Comparison of ENCODE assay signal across 8 mouse cellular contexts in genomic region chr6:28423767-28424695, GRCm38 (mm10). TPM values are rescaled to one million over a fixed set of nuclear protein-coding genes. Genes with fewer than 3 reads are reported as not detected.
DNase-seq lines count a peak whose midpoint lies in the region; ATAC-seq and TF ChIP-seq lines count a peak whose summit lies in the region.

No protein-coding gene starts in this region.

- ATAC-seq in embryonic facial prominence, embryonic 11.5 days (replicated peaks; ENCODE audit: insufficient number of reproducible peaks, low FRiP score, low TSS enrichment, low read depth), result peak; percentile 32
- peak; percentile 61 for ATAC-seq in kidney, embryonic 15.5 days (replicated peaks; ENCODE audit: low FRiP score)
- peak; percentile 75 for ATAC-seq in liver, embryonic 14.5 days (ENCODE audit: insufficient read depth)
- peak; percentile 40 for ATAC-seq in neural tube, embryonic 11.5 days (ENCODE audit: insufficient read depth, low FRiP score, low TSS enrichment)

- H3K36me3 ChIP-seq in embryonic facial prominence, embryonic 11.5 days (replicated peaks; ENCODE audit: control insufficient read depth, insufficient read depth, low read depth, low read length), result no peaks in the 10 kb centered on the region; the same call in 1 of the 2 replicates
- peaks cover 24% of the 10 kb centered on the region for H3K36me3 ChIP-seq in heart, embryonic 10.5 days
- peaks cover 25% of the 10 kb centered on the region for H3K36me3 ChIP-seq in kidney, embryonic 15.5 days
- H3K36me3 ChIP-seq in liver, embryonic 14.5 days (replicated peaks; ENCODE audit: control insufficient read depth, insufficient read depth, low read depth), result peaks cover 24% of the 10 kb centered on the region
- H3K36me3 ChIP-seq in neural tube, embryonic 11.5 days (ENCODE audit: control insufficient read depth, insufficient read depth, low read length), result peaks cover 1% of the 10 kb centered on the region

- DNase-seq in urinary bladder, adult 18-20 months (ENCODE audit: low spot score in 2 of 2), result peak; percentile 34 to 68
- no peak for DNase-seq in urinary bladder, postnatal 10 days (ENCODE audit: low spot score)
- peak; percentile 51 for DNase-seq in embryonic facial prominence, embryonic 11.5 days (ENCODE audit: low spot score)
- DNase-seq in heart, embryonic 10.5 days (ENCODE audit: low spot score), result peak; percentile 90
- peak; percentile 75 to 77 (median 76) for DNase-seq in liver, embryonic 14.5 days (ENCODE audit: low read depth in 3 of 3, low spot score in 3 of 3)
- DNase-seq in neural tube, embryonic 11.5 days (ENCODE audit: low spot score), result peak; percentile 54
- DNase-seq in telencephalon, adult 2 months (ENCODE audit: low read depth, low spot score), result peak; percentile 48

- TF ChIP-seq CTCF in liver, embryonic 14.5 days (IDR thresholded peaks at IDR 0.05; ENCODE audit: low read depth), result peak; percentile 55

- peaks cover 7% of the 10 kb centered on the region for H3K4me1 ChIP-seq in embryonic facial prominence, embryonic 11.5 days (ENCODE audit: control insufficient read depth, insufficient read depth, low read length)
- peaks cover 48% of the 10 kb centered on the region for H3K4me1 ChIP-seq in heart, embryonic 10.5 days
- H3K4me1 ChIP-seq in kidney, embryonic 15.5 days, result peaks cover 39% of the 10 kb centered on the region
- peaks cover 27 to 28% of the 10 kb centered on the region in 2 experiments for H3K4me1 ChIP-seq in liver, embryonic 14.5 days (replicated peaks; ENCODE audit: control insufficient read depth in 2 of 2, insufficient read depth in 2 of 2, low read length in 1 of 2)
- peaks cover 16% of the 10 kb centered on the region for H3K4me1 ChIP-seq in neural tube, embryonic 11.5 days (ENCODE audit: control insufficient read depth, insufficient read depth, low read length)

- peak overlapping the region; percentile 65 for H3K27ac ChIP-seq in embryonic facial prominence, embryonic 11.5 days (replicated peaks; ENCODE audit: low read depth, low read length)
- peak overlapping the region; percentile 98 for H3K27ac ChIP-seq in heart, embryonic 10.5 days
- peak overlapping the region; percentile 81 for H3K27ac ChIP-seq in kidney, embryonic 15.5 days
- H3K27ac ChIP-seq in liver, embryonic 14.5 days, result peak overlapping the region; percentile 77
- H3K27ac ChIP-seq in neural tube, embryonic 11.5 days (ENCODE audit: low read depth, low read length), result peak overlapping the region; percentile 60

- WGBS in embryonic facial prominence, embryonic 11.5 days, result 11% methylated on average over 30 of the region's 46 CpGs
- 3% methylated on average over 46 of the region's 46 CpGs for WGBS in heart, embryonic 10.5 days
- 9% methylated on average over 45 of the region's 46 CpGs for WGBS in kidney, embryonic 15.5 days
- 3% methylated on average over 46 of the region's 46 CpGs for WGBS in liver, embryonic 14.5 days (ENCODE audit: insufficient replicate concordance)
- WGBS in neural tube, embryonic 11.5 days, result 14% methylated on average over 35 of the region's 46 CpGs

- TF ChIP-seq EP300 in liver, embryonic 14.5 days (IDR thresholded peaks at IDR 0.05; ENCODE audit: low read depth), result peak; percentile 89

- H3K9ac ChIP-seq in embryonic facial prominence, embryonic 11.5 days (replicated peaks; ENCODE audit: low read length), result peak overlapping the region; percentile 97
- peak overlapping the region; percentile 87 for H3K9ac ChIP-seq in kidney, embryonic 15.5 days
- H3K9ac ChIP-seq in liver, embryonic 14.5 days (replicated peaks), result peak overlapping the region; percentile 99
- peak overlapping the region; percentile 89 for H3K9ac ChIP-seq in neural tube, embryonic 11.5 days (ENCODE audit: low read length)

- no peaks in the 10 kb centered on the region for H3K9me3 ChIP-seq in embryonic facial prominence, embryonic 11.5 days (replicated peaks; ENCODE audit: control insufficient read depth, low read length)
- no peaks in the 10 kb centered on the region for H3K9me3 ChIP-seq in heart, embryonic 10.5 days
- no peaks in the 10 kb centered on the region for H3K9me3 ChIP-seq in kidney, embryonic 15.5 days (replicated peaks)
- H3K9me3 ChIP-seq in liver, embryonic 14.5 days (ENCODE audit: control insufficient read depth, low read length), result no peaks in the 10 kb centered on the region
- H3K9me3 ChIP-seq in neural tube, embryonic 11.5 days (ENCODE audit: control insufficient read depth, low read length), result no peaks in the 10 kb centered on the region

- H3K4me2 ChIP-seq in embryonic facial prominence, embryonic 11.5 days (ENCODE audit: low read depth, low read length), result peak overlapping the region; percentile 66
- peak overlapping the region; percentile 64 for H3K4me2 ChIP-seq in kidney, embryonic 15.5 days
- peak overlapping the region; percentile 85 for H3K4me2 ChIP-seq in liver, embryonic 14.5 days (ENCODE audit: low read depth)
- peak overlapping the region; percentile 72 for H3K4me2 ChIP-seq in neural tube, embryonic 11.5 days (ENCODE audit: low read depth)

- no peaks in the 10 kb centered on the region for H3K27me3 ChIP-seq in embryonic facial prominence, embryonic 11.5 days (ENCODE audit: control insufficient read depth, insufficient read depth, low read length)
- no peaks in the 10 kb centered on the region for H3K27me3 ChIP-seq in heart, embryonic 10.5 days (ENCODE audit: insufficient read depth, poor library complexity, severe bottlenecking)
- no peaks in the 10 kb centered on the region for H3K27me3 ChIP-seq in kidney, embryonic 15.5 days
- H3K27me3 ChIP-seq in liver, embryonic 14.5 days (ENCODE audit: control insufficient read depth, insufficient read depth, low read length), result no peaks in the 10 kb centered on the region
- H3K27me3 ChIP-seq in neural tube, embryonic 11.5 days (ENCODE audit: control insufficient read depth, insufficient read depth, low read length), result no peaks in the 10 kb centered on the region

- peak overlapping the region; percentile 94 for H3K4me3 ChIP-seq in embryonic facial prominence, embryonic 11.5 days (ENCODE audit: low read depth, low read length)
- H3K4me3 ChIP-seq in heart, embryonic 10.5 days, result peak overlapping the region; percentile 89
- H3K4me3 ChIP-seq in kidney, embryonic 15.5 days (replicated peaks), result peak overlapping the region; percentile 68
- peak overlapping the region; percentile 84 to 96 for H3K4me3 ChIP-seq in liver, embryonic 14.5 days (ENCODE audit: insufficient read depth in 1 of 2, low read depth in 2 of 2, low read length in 2 of 2)
- H3K4me3 ChIP-seq in neural tube, embryonic 11.5 days (ENCODE audit: low read depth, low read length), result peak overlapping the region; percentile 91

RNA-seq across cellular contexts. Expression of gene Arf5, which starts 0.7 kb away (rescaled TPM):
- 289 and 311 TPM in 2 replicates for polyA plus RNA-seq in embryonic facial prominence, embryonic 11.5 days (2014; fragmentation: Nextera tagmentation; extraction: Ambion mirVana)
- 273 and 310 TPM in 2 replicates for polyA plus RNA-seq in heart, embryonic 10.5 days (2016; fragmentation: Nextera tagmentation; extraction: Ambion mirVana)
- polyA plus RNA-seq in kidney, embryonic 15.5 days (2015; fragmentation: Nextera tagmentation; extraction: Ambion mirVana), result 319 and 322 TPM in 2 replicates
- polyA plus RNA-seq in liver, embryonic 14.5 days (2012; rRNA removed), result 299 and 365 TPM in 2 replicates
- polyA plus RNA-seq in liver, embryonic 14.5 days (2014; fragmentation: Nextera tagmentation; extraction: Ambion mirVana), result 383 and 408 TPM in 2 replicates
- polyA plus RNA-seq in neural tube, embryonic 11.5 days (2014; fragmentation: Nextera tagmentation; extraction: Ambion mirVana), result 323 and 364 TPM in 2 replicates

RNA-seq across cellular contexts. Expression of gene Fscn3, which starts 3.6 kb away (rescaled TPM):
- not detected in 2 replicates for polyA plus RNA-seq in embryonic facial prominence, embryonic 11.5 days (2014; fragmentation: Nextera tagmentation; extraction: Ambion mirVana)
- not detected in 2 replicates for polyA plus RNA-seq in heart, embryonic 10.5 days (2016; fragmentation: Nextera tagmentation; extraction: Ambion mirVana)
- polyA plus RNA-seq in kidney, embryonic 15.5 days (2015; fragmentation: Nextera tagmentation; extraction: Ambion mirVana), result 0.08 TPM in 1 of 2 replicates, not detected in the other
- polyA plus RNA-seq in liver, embryonic 14.5 days (2012; rRNA removed), result 0.50 and 0.51 TPM in 2 replicates
- 0.34 and 0.69 TPM in 2 replicates for polyA plus RNA-seq in liver, embryonic 14.5 days (2014; fragmentation: Nextera tagmentation; extraction: Ambion mirVana)
- 0.16 TPM in 1 of 2 replicates, not detected in the other for polyA plus RNA-seq in neural tube, embryonic 11.5 days (2014; fragmentation: Nextera tagmentation; extraction: Ambion mirVana)

RNA-seq across cellular contexts. Expression of gene Gcc1, which starts 4.2 kb away (rescaled TPM):
- polyA plus RNA-seq in embryonic facial prominence, embryonic 11.5 days (2014; fragmentation: Nextera tagmentation; extraction: Ambion mirVana), result 7.4 and 8.2 TPM in 2 replicates
- 7.0 and 7.6 TPM in 2 replicates for polyA plus RNA-seq in heart, embryonic 10.5 days (2016; fragmentation: Nextera tagmentation; extraction: Ambion mirVana)
- 10.7 and 11.3 TPM in 2 replicates for polyA plus RNA-seq in kidney, embryonic 15.5 days (2015; fragmentation: Nextera tagmentation; extraction: Ambion mirVana)
- polyA plus RNA-seq in liver, embryonic 14.5 days (2012; rRNA removed), result 2.1 and 2.9 TPM in 2 replicates
- polyA plus RNA-seq in liver, embryonic 14.5 days (2014; fragmentation: Nextera tagmentation; extraction: Ambion mirVana), result 2.3 TPM in 2 replicates
- 8.2 and 8.8 TPM in 2 replicates for polyA plus RNA-seq in neural tube, embryonic 11.5 days (2014; fragmentation: Nextera tagmentation; extraction: Ambion mirVana)

RNA-seq across cellular contexts. Expression of gene Pax4, which starts 25.1 kb away (rescaled TPM):
- not detected in 2 replicates for polyA plus RNA-seq in embryonic facial prominence, embryonic 11.5 days (2014; fragmentation: Nextera tagmentation; extraction: Ambion mirVana)
- not detected in 2 replicates for polyA plus RNA-seq in heart, embryonic 10.5 days (2016; fragmentation: Nextera tagmentation; extraction: Ambion mirVana)
- not detected in 2 replicates for polyA plus RNA-seq in kidney, embryonic 15.5 days (2015; fragmentation: Nextera tagmentation; extraction: Ambion mirVana)
- polyA plus RNA-seq in liver, embryonic 14.5 days (2012; rRNA removed), result not detected in 2 replicates
- polyA plus RNA-seq in liver, embryonic 14.5 days (2014; fragmentation: Nextera tagmentation; extraction: Ambion mirVana), result not detected in 2 replicates
- not detected in 2 replicates for polyA plus RNA-seq in neural tube, embryonic 11.5 days (2014; fragmentation: Nextera tagmentation; extraction: Ambion mirVana)

RNA-seq across cellular contexts. Expression of gene Zfp800, which starts 26.2 kb away (rescaled TPM):
- polyA plus RNA-seq in embryonic facial prominence, embryonic 11.5 days (2014; fragmentation: Nextera tagmentation; extraction: Ambion mirVana), result 13.5 and 20.2 TPM in 2 replicates
- polyA plus RNA-seq in heart, embryonic 10.5 days (2016; fragmentation: Nextera tagmentation; extraction: Ambion mirVana), result 11.7 and 15.0 TPM in 2 replicates
- polyA plus RNA-seq in kidney, embryonic 15.5 days (2015; fragmentation: Nextera tagmentation; extraction: Ambion mirVana), result 19.3 and 21.4 TPM in 2 replicates
- 6.3 and 9.6 TPM in 2 replicates for polyA plus RNA-seq in liver, embryonic 14.5 days (2012; rRNA removed)
- 24.1 and 25.7 TPM in 2 replicates for polyA plus RNA-seq in liver, embryonic 14.5 days (2014; fragmentation: Nextera tagmentation; extraction: Ambion mirVana)
- 20.9 and 23.2 TPM in 2 replicates for polyA plus RNA-seq in neural tube, embryonic 11.5 days (2014; fragmentation: Nextera tagmentation; extraction: Ambion mirVana)
